Mouse (Mus musculus) limb, embryonic 11.5 days (tissue): ENCODE measurements around the gene Gm28308. TPM values are rescaled to one million over a fixed set of nuclear protein-coding genes. Genes with fewer than 3 reads are reported as not detected.
A peak's percentile ranks its signal among the peaks of the same experiment; 100 is the strongest.

ENCODE experiments used
- ATAC-seq: fragments of 200-750 bp; cut with Nextera tagmentation; 2 replicates; pipeline ENCODE4 v1.8.0; 2017; ENCODE audit warnings: low read depth; ENCODE audit not compliant: insufficient number of reproducible peaks, low FRiP score, low TSS enrichment
- DNase-seq: peaks from one replicate; pipeline ENCODE4 v3.0.0-alpha.2; 2015; ENCODE audit warnings: low spot score
- H3K27ac ChIP-seq: fragments of 300-500 bp; sonication (generic); replicated peaks from 2 replicates; pipeline ENCODE4 v1.5.1; 2014; ENCODE audit warnings: low read depth, mild to moderate bottlenecking, low read length
- H3K27me3 ChIP-seq: fragments of 300-500 bp; sonication (generic); 2 replicates; pipeline ENCODE4 v1.6.1; 2014; ENCODE audit warnings: mild to moderate bottlenecking, low read length, mixed read lengths; ENCODE audit not compliant: control insufficient read depth, insufficient read depth
- H3K36me3 ChIP-seq: fragments of 300-500 bp; sonication (generic); 2 replicates; pipeline ENCODE4 v1.6.1; 2014; ENCODE audit warnings: mild to moderate bottlenecking, low read length, moderate library complexity, mixed read lengths; ENCODE audit not compliant: control insufficient read depth, insufficient read depth
- H3K4me1 ChIP-seq: fragments of 300-500 bp; sonication (generic); 2 replicates; pipeline ENCODE4 v1.6.1; 2014; ENCODE audit warnings: low read length, mixed read lengths; ENCODE audit not compliant: control insufficient read depth, insufficient read depth
- H3K4me2 ChIP-seq: fragments of 300-500 bp; sonication (generic); 2 replicates; pipeline ENCODE4 v1.6.1; 2014; ENCODE audit warnings: low read depth, mild to moderate bottlenecking, moderate library complexity; ENCODE audit not compliant: severe bottlenecking
- H3K4me3 ChIP-seq: fragments of 300-500 bp; sonication (generic); 2 replicates; pipeline ENCODE4 v1.5.1; 2014; ENCODE audit warnings: low read depth, low read length
- H3K9ac ChIP-seq: fragments of 300-500 bp; sonication (generic); 2 replicates; pipeline ENCODE4 v1.6.1; 2014; ENCODE audit warnings: mild to moderate bottlenecking, low read length
- H3K9me3 ChIP-seq: fragments of 300-500 bp; sonication (generic); 2 replicates; pipeline ENCODE4 v1.6.1; 2016; ENCODE audit warnings: low read length; ENCODE audit not compliant: control insufficient read depth
- WGBS: fragments of 180-500 bp; shearing (Covaris S2); extraction: QIAGEN DNeasy Blood & Tissue Kit; methylation state at CpG from one replicate; pipeline ENCODE4 v1.1.7; 2014; 5-methylcytosine and 5-hydroxymethylcytosine counted together
- polyA plus RNA-seq: library from polyadenylated mRNA; unstranded; fragments of >200 nt; fragmentation: Nextera tagmentation; extraction: Ambion mirVana; gene quantifications from 2 replicates; pipeline ENCODE4 v1.2.1, GENCODE M21; 2014

Gene Gm28308
- polyA plus RNA-seq, 1 experiment from 2014 or later = 1.3 TPM

- Histone ChIP-seq H3K27me3 (no peaks in the 10 kb centered on the region), H3K4me1 (peaks cover 62% of the 10 kb centered on the region), H3K4me3 (peak overlapping the region; percentile 70)
These were observed 4.1 kb downstream of the Gm28308 start for GRCm38 (mm10) chr6:52208868-52209684.

GRCm38 (mm10) chr6:52208072-52208867, 4.9 kb downstream of the Gm28308 start, which contains the start of gene Hoxa6:
TSS of gene Hoxa6 (minus strand) at chr6:52208722.
- Histone ChIP-seq H3K4me3 (peak within 1 kb of the TSS; percentile 70), H3K27ac (peak within 1 kb of the TSS; percentile 70), H3K4me1 (peaks cover 65% of the 10 kb centered on the region), H3K27me3 (no peaks in the 10 kb centered on the region), H3K9ac (peak within 1 kb of the TSS; percentile 74), H3K4me2 (peak within 1 kb of the TSS; percentile 98), H3K36me3 (peaks cover 2% of the 10 kb centered on the region; the same call in 1 of the 2 replicates), H3K9me3 (no peaks in the 10 kb centered on the region)
- ATAC-seq = no peak
- DNase-seq = peak; percentile 81
- under 1% methylated on average over 44 of the region's 47 CpGs for WGBS

More at GRCm38 (mm10) chr6:52208868-52209684, 4.1 kb downstream of the Gm28308 start:
- peaks cover 2% of the 10 kb centered on the region; the same call in 1 of the 2 replicates for H3K36me3 ChIP-seq
- DNase-seq = peak; percentile 54
- peak overlapping the region; percentile 95 for H3K4me2 ChIP-seq
- peak overlapping the region; percentile 74 for H3K9ac ChIP-seq
- H3K9me3 ChIP-seq = no peaks in the 10 kb centered on the region
- H3K27ac ChIP-seq = peak overlapping the region; percentile 70
- ATAC-seq = no peak
- 3% methylated on average over 16 of the region's 18 CpGs for whole genome bisulfite sequencing

GRCm38 (mm10) chr6:52207684-52207976, 5.5 kb downstream of the Gm28308 start:
- DNase-seq (no peak), ATAC-seq (no peak)
- peaks cover 2% of the 10 kb centered on the region; the same call in 1 of the 2 replicates for H3K36me3 ChIP-seq
- H3K27ac ChIP-seq = no peak overlapping the region
- peak overlapping the region; percentile 98 for H3K4me2 ChIP-seq
- no peaks in the 10 kb centered on the region for H3K9me3 ChIP-seq
- H3K4me1 ChIP-seq = peaks cover 72% of the 10 kb centered on the region
- H3K27me3 ChIP-seq = no peaks in the 10 kb centered on the region
- H3K4me3 ChIP-seq = no peak overlapping the region
- peak overlapping the region; percentile 40 for H3K9ac ChIP-seq

- Histone ChIP-seq H3K4me2 (peak overlapping the region; percentile 98), H3K9me3 (no peaks in the 10 kb centered on the region), H3K9ac (peak overlapping the region; percentile 40), H3K27me3 (no peaks in the 10 kb centered on the region), H3K36me3 (peaks cover 2% of the 10 kb centered on the region; the same call in 1 of the 2 replicates), H3K4me3 (no peak overlapping the region), H3K4me1 (peaks cover 75% of the 10 kb centered on the region), H3K27ac (no peak overlapping the region)
- ATAC-seq = no peak
- 12% methylated on average over 4 of the region's 4 CpGs for WGBS
- DNase-seq = peak; percentile 37
These were observed 6.1 kb downstream of the Gm28308 start for GRCm38 (mm10) chr6:52206882-52207683.

GRCm38 (mm10) chr6:52205638-52206621, 7.2 kb downstream of the Gm28308 start:
- Histone ChIP-seq H3K9ac (peak overlapping the region; percentile 65), H3K27ac (peak overlapping the region; percentile 56), H3K9me3 (no peaks in the 10 kb centered on the region), H3K4me1 (peaks cover 80% of the 10 kb centered on the region), H3K36me3 (peaks cover 2% of the 10 kb centered on the region; the same call in 1 of the 2 replicates), H3K27me3 (no peaks in the 10 kb centered on the region), H3K4me2 (peak overlapping the region; percentile 98), H3K4me3 (peak overlapping the region; percentile 24)
- DNase-seq (peak; percentile 73), ATAC-seq (no peak)
- 4% methylated on average over 55 of the region's 55 CpGs for WGBS

- H3K4me1 ChIP-seq = peaks cover 85% of the 10 kb centered on the region
- H3K27ac ChIP-seq = peak overlapping the region; percentile 56
- ATAC-seq = no peak
- peak overlapping the region; percentile 98 for H3K4me2 ChIP-seq
- H3K36me3 ChIP-seq = peaks cover 2% of the 10 kb centered on the region; the same call in 1 of the 2 replicates
- 3% methylated on average over 14 of the region's 14 CpGs for WGBS
- no peaks in the 10 kb centered on the region for H3K27me3 ChIP-seq
- H3K4me3 ChIP-seq = peak overlapping the region; percentile 24
- H3K9me3 ChIP-seq = no peaks in the 10 kb centered on the region
- H3K9ac ChIP-seq = peak overlapping the region; percentile 65
- no peak for DNase-seq
These were observed 7.9 kb downstream of the Gm28308 start for GRCm38 (mm10) chr6:52205221-52205620.

GRCm38 (mm10) chr6:52204050-52204752, 8.9 kb downstream of the Gm28308 start, which contains the start of gene Hoxa5:
TSS of gene Hoxa5 (minus strand) at chr6:52204587.
- under 1% methylated on average over 65 of the region's 65 CpGs for WGBS
- DNase-seq (peak; percentile 96), ATAC-seq (peak; percentile 56; the same call in 1 of the 2 replicates)
- peak within 1 kb of the TSS; percentile 59 for H3K27ac ChIP-seq
- H3K4me2 ChIP-seq = peak within 1 kb of the TSS; percentile 98
- peak within 1 kb of the TSS; percentile 76 for H3K9ac ChIP-seq
- H3K4me3 ChIP-seq = peak within 1 kb of the TSS; percentile 44
- H3K4me1 ChIP-seq = peaks cover 80% of the 10 kb centered on the region
- H3K9me3 ChIP-seq = no peaks in the 10 kb centered on the region
- no peaks in the 10 kb centered on the region for H3K27me3 ChIP-seq
- H3K36me3 ChIP-seq = peaks cover 2% of the 10 kb centered on the region; the same call in 1 of the 2 replicates
